Mouse (Mus musculus): ENCODE data around the gene Ugt1a10. TPM values are rescaled to one million over a fixed set of nuclear protein-coding genes. Genes with fewer than 3 reads are reported as not detected.

Gene Ugt1a10
- polyA plus RNA-seq, 1 experiment from 2014 or later, result not detected

GRCm38 (mm10) chr1:88258881-88259642, 203.9 kb downstream of the Ugt1a10 start:
- H3K27ac ChIP-seq (ENCODE audit: low read depth), result no peak overlapping the region; the same call in 1 of the 2 replicates
- peaks cover 45% of the 10 kb centered on the region for H3K36me3 ChIP-seq (ENCODE audit: insufficient read depth)
- H3K4me2 ChIP-seq, result no peak overlapping the region
- H3K4me1 ChIP-seq (ENCODE audit: insufficient read depth), result no peaks in the 10 kb centered on the region
- WGBS, result 58% methylated on average over 8 of the region's 8 CpGs
- ATAC-seq (ENCODE audit: insufficient read depth) (peak; percentile 12; the same call in 1 of the 2 replicates), DNase-seq (peak; percentile 70)
- H3K9me3 ChIP-seq (ENCODE audit: low read depth, low read length), result peaks cover 28% of the 10 kb centered on the region
- H3K9ac ChIP-seq, result no peak overlapping the region
- no peak for TF ChIP-seq CTCF (IDR thresholded peaks at IDR 0.05; ENCODE audit: low read depth)
- H3K4me3 ChIP-seq (ENCODE audit: low read depth, low read length), result no peak overlapping the region
- no peaks in the 10 kb centered on the region for H3K27me3 ChIP-seq (ENCODE audit: insufficient read depth, low read length)

GRCm38 (mm10) chr1:88259643-88260024, 204.4 kb downstream of the Ugt1a10 start:
- H3K36me3 ChIP-seq (ENCODE audit: insufficient read depth), result peaks cover 51% of the 10 kb centered on the region
- no peak overlapping the region for H3K9ac ChIP-seq
- 65% methylated on average over 4 of the region's 4 CpGs for WGBS
- no peak overlapping the region for H3K4me2 ChIP-seq
- H3K4me3 ChIP-seq (ENCODE audit: low read depth, low read length), result no peak overlapping the region
- DNase-seq, result no peak
- peaks cover 25% of the 10 kb centered on the region for H3K9me3 ChIP-seq (ENCODE audit: low read depth, low read length)
- ATAC-seq (ENCODE audit: insufficient read depth), result peak; percentile 15; the same call in 1 of the 2 replicates
- H3K27me3 ChIP-seq (ENCODE audit: insufficient read depth, low read length), result no peaks in the 10 kb centered on the region
- H3K4me1 ChIP-seq (ENCODE audit: insufficient read depth), result no peaks in the 10 kb centered on the region
- H3K27ac ChIP-seq (ENCODE audit: low read depth), result no peak overlapping the region
- no peak for TF ChIP-seq CTCF (IDR thresholded peaks at IDR 0.05; ENCODE audit: low read depth)

- Histone ChIP-seq H3K9me3 (ENCODE audit: low read depth, low read length) (peaks cover 20% of the 10 kb centered on the region), H3K27ac (ENCODE audit: low read depth) (no peak overlapping the region), H3K4me1 (ENCODE audit: insufficient read depth) (no peaks in the 10 kb centered on the region), H3K4me2 (no peak overlapping the region), H3K27me3 (ENCODE audit: insufficient read depth, low read length) (no peaks in the 10 kb centered on the region), H3K36me3 (ENCODE audit: insufficient read depth) (peaks cover 56% of the 10 kb centered on the region), H3K9ac (no peak overlapping the region), H3K4me3 (ENCODE audit: low read depth, low read length) (no peak overlapping the region)
- no peak for TF ChIP-seq CTCF (IDR thresholded peaks at IDR 0.05; ENCODE audit: low read depth)
- ATAC-seq (ENCODE audit: insufficient read depth) (peak; percentile 18), DNase-seq (no peak)
- 72% methylated on average over 6 of the region's 6 CpGs for WGBS
These were observed 204.9 kb downstream of the Ugt1a10 start for GRCm38 (mm10) chr1:88260114-88260513.

- ATAC-seq (ENCODE audit: insufficient read depth) (no peak), DNase-seq (no peak)
- Histone ChIP-seq H3K9ac (no peak overlapping the region), H3K4me2 (no peak overlapping the region), H3K36me3 (ENCODE audit: insufficient read depth) (peaks cover 63% of the 10 kb centered on the region), H3K27ac (ENCODE audit: low read depth) (no peak overlapping the region), H3K9me3 (ENCODE audit: low read depth, low read length) (peaks cover 13% of the 10 kb centered on the region), H3K27me3 (ENCODE audit: insufficient read depth, low read length) (no peaks in the 10 kb centered on the region), H3K4me3 (ENCODE audit: low read depth, low read length) (no peak overlapping the region), H3K4me1 (ENCODE audit: insufficient read depth) (no peaks in the 10 kb centered on the region)
- WGBS, result 79% methylated on average over 10 of the region's 10 CpGs
- no peak for TF ChIP-seq CTCF (IDR thresholded peaks at IDR 0.05; ENCODE audit: low read depth)
These were observed 205.6 kb downstream of the Ugt1a10 start for GRCm38 (mm10) chr1:88260604-88261377.

- Histone ChIP-seq H3K4me2 (no peak overlapping the region), H3K27ac (ENCODE audit: low read depth) (no peak overlapping the region), H3K36me3 (ENCODE audit: insufficient read depth) (peaks cover 72% of the 10 kb centered on the region), H3K4me1 (ENCODE audit: insufficient read depth) (no peaks in the 10 kb centered on the region), H3K4me3 (ENCODE audit: low read depth, low read length) (no peak overlapping the region), H3K9me3 (ENCODE audit: low read depth, low read length) (peaks cover 6% of the 10 kb centered on the region; the same call in 1 of the 2 replicates), H3K27me3 (ENCODE audit: insufficient read depth, low read length) (no peaks in the 10 kb centered on the region), H3K9ac (no peak overlapping the region)
- ATAC-seq (ENCODE audit: insufficient read depth), result peak; percentile 1; the same call in 1 of the 2 replicates
- DNase-seq, result no peak
- no peak for TF ChIP-seq CTCF (IDR thresholded peaks at IDR 0.05; ENCODE audit: low read depth)
- 83% methylated on average over 7 of the region's 7 CpGs for WGBS
These were observed 206.5 kb downstream of the Ugt1a10 start for GRCm38 (mm10) chr1:88261706-88262105.

GRCm38 (mm10) chr1:88262255-88262654, 207.1 kb downstream of the Ugt1a10 start:
- 67% methylated on average over 4 of the region's 4 CpGs for WGBS
- peak; percentile 81 for DNase-seq
- no peak for TF ChIP-seq CTCF (IDR thresholded peaks at IDR 0.05; ENCODE audit: low read depth)
- no peak overlapping the region for H3K4me3 ChIP-seq (ENCODE audit: low read depth, low read length)
- H3K4me1 ChIP-seq (ENCODE audit: insufficient read depth), result no peaks in the 10 kb centered on the region
- H3K9ac ChIP-seq, result no peak overlapping the region
- H3K9me3 ChIP-seq (ENCODE audit: low read depth, low read length), result peaks cover 4% of the 10 kb centered on the region; the same call in 1 of the 2 replicates
- no peaks in the 10 kb centered on the region for H3K27me3 ChIP-seq (ENCODE audit: insufficient read depth, low read length)
- peaks cover 77% of the 10 kb centered on the region for H3K36me3 ChIP-seq (ENCODE audit: insufficient read depth)
- ATAC-seq (ENCODE audit: insufficient read depth), result peak; percentile 1; the same call in 1 of the 2 replicates
- H3K4me2 ChIP-seq, result no peak overlapping the region
- H3K27ac ChIP-seq (ENCODE audit: low read depth), result no peak overlapping the region

GRCm38 (mm10) chr1:88262961-88263360, 207.8 kb downstream of the Ugt1a10 start:
- no peak overlapping the region for H3K27ac ChIP-seq (ENCODE audit: low read depth)
- no peak overlapping the region for H3K4me3 ChIP-seq (ENCODE audit: low read depth, low read length)
- no peaks in the 10 kb centered on the region for H3K9me3 ChIP-seq (ENCODE audit: low read depth, low read length)
- peaks cover 84% of the 10 kb centered on the region for H3K36me3 ChIP-seq (ENCODE audit: insufficient read depth)
- no peak overlapping the region for H3K4me2 ChIP-seq
- H3K27me3 ChIP-seq (ENCODE audit: insufficient read depth, low read length), result no peaks in the 10 kb centered on the region
- ATAC-seq (ENCODE audit: insufficient read depth), result no peak
- H3K4me1 ChIP-seq (ENCODE audit: insufficient read depth), result no peaks in the 10 kb centered on the region
- no peak for TF ChIP-seq CTCF (IDR thresholded peaks at IDR 0.05; ENCODE audit: low read depth)
- DNase-seq, result no peak
- 71% methylated on average over 6 of the region's 6 CpGs for WGBS
- no peak overlapping the region for H3K9ac ChIP-seq

Measured in lung, embryonic 14.5 days (tissue).